Mouse (Mus musculus) heart, adult 9 months (tissue): Measurements from ENCODE around the gene Wnt5b.
"Not testable (repeated sequence)": the region's sequence is repeated elsewhere in the genome, so short reads cannot be mapped to it uniquely, and the experiment has no call there.

Source experiments
- DNase-seq, 2 experiments: peaks; one replicate each; pipeline ENCODE4 v3.0.0; 2022; ENCODE audit warnings: low spot score in 2 of 2

Wnt5b gene

DNA sequence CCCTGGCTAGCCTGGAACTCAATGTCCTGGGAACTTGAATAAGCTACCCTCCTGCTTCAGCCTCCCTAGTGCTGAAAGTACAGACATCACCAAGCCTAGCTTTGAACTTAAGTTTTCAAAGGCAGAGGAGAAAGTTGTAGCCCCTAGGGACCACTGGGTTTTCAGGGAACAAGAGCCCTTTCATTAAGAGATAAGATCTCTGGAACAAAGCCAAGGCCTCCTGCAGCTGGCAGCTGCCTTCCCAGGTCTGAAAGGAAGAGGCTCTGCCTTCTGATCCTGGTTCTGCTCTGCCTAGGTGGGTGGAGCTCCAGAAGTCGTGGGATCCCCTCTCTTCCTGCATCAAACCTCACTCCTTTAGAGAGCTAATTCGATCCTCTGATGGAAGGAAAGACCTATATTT lies 58.7 kb downstream of the Wnt5b start:
- DNase-seq = no peak

DNA sequence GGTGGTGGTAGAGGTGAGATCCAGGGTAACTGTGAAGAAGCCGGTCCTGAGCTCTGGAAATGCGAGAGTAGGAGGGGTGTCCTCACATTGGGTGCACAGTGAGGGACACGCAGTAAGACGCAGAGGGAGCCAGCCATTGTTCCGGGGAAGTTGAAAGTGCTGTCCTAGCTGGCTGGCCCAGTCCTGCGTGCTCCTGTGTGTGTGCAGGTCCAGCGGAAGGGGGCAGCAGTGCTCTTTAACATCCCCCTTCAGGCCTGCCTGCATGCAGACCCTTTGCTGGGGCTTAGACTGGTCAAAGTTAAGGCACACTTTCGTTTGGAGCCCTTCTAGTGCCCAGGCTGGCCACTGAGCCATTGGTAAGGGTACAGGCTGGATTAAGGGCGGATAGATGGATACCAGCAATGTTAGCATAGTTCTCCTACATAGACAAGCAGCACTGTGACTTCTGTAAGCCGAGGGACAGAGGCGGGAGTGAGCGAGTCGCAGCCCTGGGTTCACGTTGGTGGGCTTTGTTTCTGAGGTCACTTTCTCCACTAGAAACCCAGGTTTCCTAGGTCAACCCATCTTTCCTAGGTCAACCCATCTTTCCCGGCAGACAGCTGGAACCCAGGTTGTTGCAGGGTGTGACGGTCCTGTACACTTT lies 61.1 kb downstream of the Wnt5b start:
- peak; percentile 47 to 56 for DNase-seq

DNA sequence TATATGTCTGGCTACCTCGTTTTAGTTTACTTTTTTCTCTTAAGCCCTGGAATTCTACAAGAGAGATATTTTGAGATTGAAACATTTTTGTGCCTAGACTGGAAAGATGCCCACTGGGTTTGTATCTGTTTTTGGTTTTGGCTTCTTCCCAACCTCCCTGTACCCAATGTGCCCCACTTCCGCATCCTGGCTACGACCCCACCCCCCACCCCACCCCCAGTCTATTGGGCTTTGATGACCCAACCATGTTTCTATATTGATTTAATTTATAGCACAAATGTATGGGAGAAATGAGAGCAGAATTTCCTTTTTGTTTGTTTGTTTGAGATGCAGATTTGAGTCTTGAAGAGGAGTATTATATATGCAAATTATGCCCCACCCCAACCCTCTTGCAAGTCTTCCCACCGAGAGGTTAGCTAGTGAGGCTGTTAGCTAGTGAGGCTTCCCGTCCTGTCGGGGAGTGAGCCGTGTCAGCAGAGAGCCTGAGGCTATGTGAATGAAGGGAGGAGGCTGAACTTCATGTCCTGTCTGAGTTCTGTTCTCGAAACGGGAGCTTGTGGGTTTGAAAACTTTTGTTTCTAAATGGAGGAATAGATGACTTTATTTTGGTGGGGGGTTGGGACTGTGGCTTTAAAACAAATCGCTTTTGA lies 62.3 kb downstream of the Wnt5b start:
- not testable (repeated sequence) for DNase-seq

DNA sequence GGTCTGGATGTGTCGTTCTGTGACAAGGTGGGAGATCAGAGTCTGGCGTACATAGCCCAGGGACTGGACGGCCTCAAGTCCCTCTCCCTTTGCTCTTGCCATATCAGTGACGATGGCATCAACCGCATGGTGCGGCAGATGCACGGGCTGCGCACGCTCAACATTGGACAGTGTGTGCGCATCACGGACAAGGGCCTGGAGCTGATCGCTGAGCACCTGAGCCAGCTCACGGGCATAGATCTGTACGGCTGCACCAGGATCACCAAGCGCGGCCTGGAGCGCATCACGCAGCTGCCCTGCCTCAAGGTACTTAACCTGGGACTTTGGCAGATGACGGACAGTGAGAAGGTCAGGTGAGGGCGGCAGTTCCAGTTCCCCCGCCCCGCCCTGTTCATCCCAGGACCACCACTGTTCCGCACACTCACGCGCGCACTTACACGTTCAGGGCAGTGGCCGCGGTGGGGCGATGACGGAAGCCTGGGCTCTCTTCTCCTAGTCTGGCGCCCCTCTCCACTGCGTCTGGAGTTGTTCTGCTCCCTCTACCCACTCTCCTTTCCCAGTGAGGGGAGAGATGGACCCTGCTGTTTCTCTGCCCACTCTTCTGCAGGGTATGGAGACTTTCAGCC lies 63.3 kb downstream of the Wnt5b start:
- no peak for DNase-seq

DNA sequence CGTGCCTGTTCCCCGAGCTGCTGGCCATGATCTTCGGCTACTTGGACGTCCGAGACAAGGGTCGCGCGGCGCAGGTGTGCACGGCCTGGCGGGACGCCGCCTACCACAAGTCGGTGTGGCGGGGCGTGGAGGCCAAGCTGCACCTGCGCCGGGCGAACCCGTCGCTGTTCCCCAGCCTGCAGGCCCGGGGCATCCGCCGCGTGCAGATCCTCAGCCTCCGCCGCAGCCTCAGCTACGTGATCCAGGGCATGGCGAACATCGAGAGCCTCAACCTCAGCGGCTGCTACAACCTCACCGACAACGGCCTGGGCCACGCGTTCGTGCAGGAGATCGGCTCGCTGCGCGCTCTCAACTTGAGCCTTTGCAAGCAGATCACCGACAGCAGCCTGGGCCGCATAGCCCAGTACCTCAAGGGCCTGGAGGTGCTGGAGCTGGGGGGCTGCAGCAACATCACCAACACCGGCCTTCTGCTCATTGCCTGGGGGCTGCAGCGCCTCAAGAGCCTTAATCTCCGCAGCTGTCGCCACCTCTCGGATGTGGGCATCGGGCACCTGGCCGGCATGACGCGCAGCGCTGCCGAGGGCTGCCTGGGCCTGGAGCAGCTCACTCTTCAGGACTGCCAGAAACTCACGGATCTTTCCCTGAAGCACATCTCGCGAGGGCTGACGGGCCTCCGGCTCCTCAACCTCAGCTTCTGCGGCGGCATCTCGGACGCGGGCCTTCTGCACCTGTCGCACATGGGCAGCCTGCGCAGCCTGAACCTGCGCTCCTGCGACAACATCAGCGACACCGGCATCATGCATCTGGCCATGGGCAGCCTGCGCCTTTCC lies 64.1 kb downstream of the Wnt5b start:
- peak in 1 of 2 experiments; percentile 44 for DNase-seq

DNA sequence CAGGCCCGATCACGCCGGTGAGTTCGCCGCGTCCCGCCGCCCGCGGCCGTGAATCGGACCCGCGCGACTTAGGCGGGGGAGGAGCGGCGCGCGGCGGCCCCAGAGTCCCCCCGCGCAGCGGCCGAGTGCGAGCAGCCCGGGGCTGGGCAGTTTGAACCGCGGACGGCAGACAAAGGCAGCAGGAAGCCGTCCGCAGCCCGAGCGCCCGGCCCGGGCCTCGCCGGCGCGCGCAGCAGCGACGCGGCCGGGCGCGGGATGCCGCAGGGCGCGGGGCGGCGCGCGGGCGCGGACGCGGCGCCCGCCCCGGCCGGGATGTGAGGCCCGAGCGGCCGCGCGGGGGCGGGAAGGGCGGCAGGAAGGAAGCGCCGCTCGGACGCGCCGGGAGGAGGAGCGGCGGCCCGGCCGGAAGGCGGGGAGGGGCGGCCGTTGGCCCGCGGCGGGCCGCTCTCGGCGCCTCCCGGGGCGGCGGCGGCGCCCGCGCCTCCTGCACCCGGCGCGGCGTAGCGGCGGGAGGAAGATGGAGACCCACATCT lies 64.7 kb downstream of the Wnt5b start, which contains the start of gene Fbxl14:
Gene Fbxl14, plus strand, starts transcription at position 326 of the 533 bp plus-strand sequence.
- DNase-seq = peak in 1 of 2 experiments; percentile 76

DNA sequence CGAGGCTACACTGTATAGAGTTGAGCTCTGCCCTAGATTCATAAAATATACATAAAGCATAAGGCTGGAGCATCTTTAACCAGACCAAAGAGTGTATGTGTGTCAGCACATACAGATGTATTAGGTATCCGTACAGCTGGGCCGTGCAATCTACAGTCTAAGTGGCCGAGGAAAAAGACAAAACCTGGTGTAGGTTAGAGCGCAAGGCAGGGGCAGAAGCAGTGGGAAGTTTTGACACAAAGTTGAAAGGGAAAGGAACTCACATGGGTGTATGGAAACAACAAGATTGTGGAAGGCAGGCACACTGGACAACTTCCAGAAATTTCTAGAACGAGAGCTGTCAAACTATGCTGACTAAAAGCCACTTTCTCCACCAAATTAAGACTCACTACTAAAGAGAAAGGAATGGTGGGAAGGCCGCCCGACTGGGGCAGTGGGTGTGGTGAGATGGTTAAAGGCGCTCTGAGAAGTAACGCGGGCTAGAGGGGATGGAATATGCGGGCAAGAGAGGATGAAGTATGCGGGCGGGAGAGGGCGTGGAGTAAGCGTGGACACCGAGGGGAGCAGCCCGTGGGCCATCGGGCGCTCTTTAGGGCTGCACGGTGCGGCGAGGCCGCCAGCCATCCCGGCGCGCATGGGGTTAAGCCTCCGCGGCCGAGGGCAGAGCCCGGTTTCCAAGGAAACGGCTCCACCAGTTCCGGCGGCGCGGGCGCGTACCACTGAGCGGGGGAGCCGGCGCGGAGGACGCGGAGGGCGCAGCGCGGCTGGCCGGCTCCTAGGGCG lies 65.4 kb downstream of the Wnt5b start:
- peak; percentile 83 to 90 for DNase-seq

DNA sequence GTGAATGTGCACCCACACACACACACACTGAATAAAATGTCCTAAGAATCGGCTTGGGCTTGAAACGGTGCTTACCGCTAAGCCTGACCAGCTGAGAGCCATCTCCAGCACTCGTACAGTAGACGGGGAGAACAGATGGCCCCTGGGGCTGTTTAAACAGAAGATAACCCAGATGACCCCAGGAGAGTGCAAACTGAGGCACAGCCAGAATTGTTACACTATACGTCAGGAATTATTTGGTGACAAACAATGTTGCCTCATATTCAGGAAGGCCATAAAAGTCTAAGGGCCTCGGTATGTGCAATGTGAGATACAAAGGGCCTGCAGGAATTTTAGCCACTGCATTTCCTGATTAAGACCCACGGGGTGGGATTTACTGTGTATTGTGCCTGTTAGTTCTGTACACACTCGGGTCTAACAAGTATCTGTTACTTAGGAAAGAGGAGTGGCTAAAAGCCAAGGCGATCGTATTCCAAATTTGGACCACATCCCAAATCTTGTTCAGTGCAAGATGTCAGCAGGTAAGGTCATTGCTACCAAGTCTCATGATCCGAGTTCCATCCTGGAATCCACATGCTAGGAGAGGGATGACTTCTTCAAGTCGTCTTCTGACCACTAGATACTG lies 66.3 kb downstream of the Wnt5b start:
- DNase-seq = no peak

DNA sequence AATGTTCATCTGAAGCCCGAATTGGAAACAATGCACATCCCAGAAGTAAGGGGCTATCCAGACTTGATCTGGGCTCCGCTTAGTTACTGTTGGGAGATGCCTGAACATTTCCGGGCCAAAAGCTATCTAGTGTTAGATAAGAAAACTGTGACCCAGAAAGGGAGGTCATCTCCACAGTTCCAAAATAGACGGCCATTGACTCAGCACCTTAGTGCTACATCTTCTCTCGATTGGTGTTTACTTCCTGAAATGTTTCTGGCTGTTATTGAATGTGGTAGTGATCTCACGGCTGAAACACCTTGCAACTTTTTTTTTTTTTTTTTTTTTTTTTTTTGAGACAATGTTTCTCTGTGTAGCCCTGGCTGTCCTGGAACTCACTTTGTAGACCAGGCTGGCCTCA lies 68.2 kb downstream of the Wnt5b start:
- no peak for DNase-seq

DNA sequence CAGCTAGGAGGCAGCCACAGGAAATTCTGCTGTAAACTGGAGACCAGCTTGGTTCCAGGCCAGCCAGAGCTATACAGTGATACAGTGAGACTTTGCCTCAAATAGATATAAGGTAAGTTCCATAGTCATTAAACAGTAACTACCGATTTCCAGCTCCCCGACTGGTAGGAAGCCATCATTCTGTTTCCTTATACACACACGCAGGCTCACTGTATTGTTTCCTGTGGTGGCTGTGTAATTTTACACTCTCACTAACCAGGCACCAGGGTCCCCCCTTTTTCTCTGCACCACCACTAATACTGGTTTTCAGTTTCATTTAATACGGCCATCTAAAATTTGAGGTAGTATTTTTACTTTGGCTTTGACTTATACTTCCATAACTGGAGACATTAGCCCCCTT lies 70.2 kb downstream of the Wnt5b start:
- DNase-seq = no peak

DNA sequence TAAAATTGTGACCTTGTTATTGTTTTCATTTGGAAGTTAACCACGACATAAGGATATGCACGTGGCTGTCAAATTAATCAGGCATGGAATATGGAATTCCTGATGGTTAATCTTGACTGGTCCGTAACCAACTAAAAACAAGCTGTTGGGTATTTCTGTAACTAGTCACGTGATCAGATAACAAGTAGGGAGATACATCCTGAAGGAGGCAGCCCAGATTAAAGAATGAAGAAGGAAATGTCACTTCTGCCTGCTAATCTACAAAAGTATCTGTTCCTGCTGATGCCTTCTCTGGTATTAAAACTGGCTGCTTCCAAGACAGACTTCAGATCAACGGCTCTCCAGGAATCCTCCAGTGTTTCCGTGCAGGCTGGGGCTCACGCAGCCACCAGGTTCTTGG lies 70.7 kb downstream of the Wnt5b start:
- DNase-seq = no peak

DNA sequence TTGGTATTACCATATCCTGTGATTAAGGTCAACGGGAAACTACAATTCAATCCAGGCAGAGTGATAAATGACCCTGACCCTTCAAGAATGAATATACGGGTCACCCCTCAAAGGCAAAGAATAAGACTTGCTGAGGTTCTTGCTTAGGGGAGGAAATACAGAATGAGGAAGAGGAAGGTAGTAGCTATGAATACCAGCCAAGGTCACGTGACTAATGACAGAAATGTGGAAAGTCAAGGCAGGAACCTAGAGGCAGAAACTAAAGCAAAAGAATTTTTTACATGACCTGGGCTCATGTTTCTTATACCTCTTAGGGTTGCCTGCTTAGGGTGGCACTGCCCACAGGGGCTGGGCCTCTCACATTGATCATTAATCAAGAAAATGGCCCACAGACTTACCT lies 71.4 kb downstream of the Wnt5b start:
- no peak for DNase-seq

DNA sequence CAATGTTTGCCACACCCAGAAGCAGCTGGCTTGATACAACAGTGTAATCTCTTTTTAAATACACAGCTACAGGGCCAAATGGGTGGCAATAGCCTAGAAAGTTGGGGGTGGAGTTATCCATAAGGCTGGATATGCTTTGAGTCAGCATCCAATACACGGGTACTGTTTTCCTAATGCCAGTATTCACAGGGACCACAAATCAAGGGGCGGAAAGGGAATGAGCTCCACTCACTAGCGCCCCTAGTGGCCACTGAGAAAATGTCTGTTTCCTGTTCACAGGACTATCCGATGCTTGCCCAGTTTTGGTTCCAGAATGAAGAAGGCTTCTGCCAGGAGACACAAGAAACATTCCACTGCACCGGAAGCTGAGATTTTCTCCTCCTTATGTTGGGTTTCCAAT lies 72.0 kb downstream of the Wnt5b start:
- DNase-seq = peak; percentile 61

DNA sequence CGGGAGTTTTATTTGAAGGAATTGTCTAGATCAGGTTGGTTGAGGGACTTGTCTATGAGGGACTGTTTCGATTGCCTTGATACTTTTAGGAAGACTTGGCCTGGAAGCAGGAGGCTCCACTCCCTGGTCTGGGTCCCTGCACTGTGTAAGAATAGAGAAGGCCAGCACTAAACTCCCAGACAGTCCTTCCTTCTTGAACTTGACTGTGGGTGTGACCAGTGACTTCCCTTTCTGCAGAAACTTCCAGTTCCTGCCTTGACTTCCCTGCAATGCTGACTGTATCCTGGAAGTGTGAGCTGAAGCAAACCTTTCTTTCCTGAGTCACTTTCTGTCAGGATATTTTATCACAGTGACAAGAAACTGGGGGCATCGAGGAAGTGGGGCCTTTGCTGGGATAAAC lies 73.4 kb downstream of the Wnt5b start:
- DNase-seq = no peak

DNA sequence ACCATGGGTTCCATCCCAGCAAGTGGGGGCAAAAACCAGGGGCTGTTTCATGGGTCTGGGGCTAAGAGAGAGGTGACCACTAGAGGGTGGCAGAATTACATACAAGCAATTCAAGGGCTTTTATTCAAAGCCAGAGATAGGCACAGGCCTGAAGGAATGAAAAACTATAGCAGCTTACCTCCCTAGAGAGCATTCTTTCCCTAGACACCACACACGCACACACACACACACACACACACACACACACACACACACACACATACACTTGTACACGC lies 76.4 kb downstream of the Wnt5b start:
- DNase-seq = no peak

DNA sequence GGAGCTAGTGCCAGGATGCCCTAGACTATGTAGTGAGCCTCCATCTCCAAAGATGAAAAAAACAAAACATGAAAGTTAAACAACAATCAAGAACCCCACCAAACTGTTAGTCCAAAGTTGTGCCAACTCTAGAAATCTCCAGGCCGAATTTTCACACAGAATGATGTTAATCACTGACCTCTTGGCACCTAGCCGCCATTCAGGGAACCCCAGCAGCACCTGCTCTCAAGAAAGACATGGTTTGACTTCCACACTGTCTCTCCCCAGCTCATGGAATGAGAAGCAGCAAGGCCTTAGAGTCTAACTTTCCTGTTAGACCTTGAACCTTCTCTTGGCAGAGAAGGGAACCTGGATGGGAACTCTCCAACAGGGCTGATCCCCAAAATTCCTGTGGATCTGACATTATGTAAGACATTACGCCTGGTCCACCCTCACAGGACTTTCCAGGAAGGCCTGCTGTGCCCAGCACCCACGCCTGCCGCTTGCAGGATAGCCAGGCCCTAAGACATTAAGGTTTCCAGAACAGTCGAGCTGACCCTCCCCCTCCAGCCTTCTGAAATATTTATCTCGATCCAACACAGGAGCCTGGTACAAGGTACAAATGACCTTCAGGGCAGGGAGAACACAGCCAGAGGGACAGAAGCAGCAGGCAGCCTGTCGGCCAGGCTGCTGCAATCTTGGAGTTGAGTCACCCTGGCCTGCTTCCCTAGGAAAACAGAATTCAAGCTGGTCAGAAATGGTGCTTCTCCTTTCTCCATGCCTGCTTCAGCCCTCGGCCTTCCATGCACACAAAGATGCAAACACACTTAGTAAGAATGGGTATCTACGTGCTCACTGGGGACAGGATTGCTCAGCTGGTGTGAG lies 77.0 kb downstream of the Wnt5b start:
- peak; percentile 41 to 49 for DNase-seq

DNA sequence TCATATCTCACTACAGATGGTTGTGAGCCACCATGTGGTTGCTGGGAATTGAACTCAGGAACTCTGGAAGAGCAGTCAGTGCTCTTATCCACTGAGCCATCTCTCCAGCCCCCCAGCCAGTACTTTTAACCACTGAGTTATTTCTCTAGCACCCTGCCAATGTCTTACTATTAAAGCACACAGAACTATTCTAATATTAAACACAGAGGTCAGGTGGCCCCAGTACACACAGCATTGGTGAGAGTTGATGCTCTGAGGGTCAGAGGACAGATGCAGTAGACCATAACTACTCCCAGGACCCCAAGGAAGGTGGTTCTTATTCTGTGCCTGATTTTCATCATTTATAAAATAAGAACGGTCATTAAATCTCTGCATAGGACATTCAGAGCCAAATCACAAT lies 78.0 kb downstream of the Wnt5b start:
- DNase-seq = no peak

DNA sequence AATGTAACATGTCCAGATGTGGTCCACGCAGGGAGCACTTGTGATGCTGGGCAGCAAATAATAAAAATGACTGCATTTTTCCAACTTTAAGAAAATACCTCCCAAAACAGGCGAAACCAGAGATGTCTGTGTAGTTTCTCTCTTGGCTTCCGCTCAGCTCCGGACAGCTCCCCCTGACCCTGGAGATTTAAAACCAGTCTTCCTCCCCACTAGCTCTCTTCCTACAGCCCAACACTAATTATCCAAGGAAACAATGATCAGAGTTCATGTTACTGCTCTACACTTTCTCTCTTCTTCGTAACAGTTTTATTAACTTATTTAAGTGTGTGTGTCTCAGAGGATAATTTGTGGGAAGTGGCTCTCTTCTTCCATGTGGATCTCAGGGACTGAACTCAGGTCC lies 83.8 kb downstream of the Wnt5b start:
- DNase-seq = no peak

DNA sequence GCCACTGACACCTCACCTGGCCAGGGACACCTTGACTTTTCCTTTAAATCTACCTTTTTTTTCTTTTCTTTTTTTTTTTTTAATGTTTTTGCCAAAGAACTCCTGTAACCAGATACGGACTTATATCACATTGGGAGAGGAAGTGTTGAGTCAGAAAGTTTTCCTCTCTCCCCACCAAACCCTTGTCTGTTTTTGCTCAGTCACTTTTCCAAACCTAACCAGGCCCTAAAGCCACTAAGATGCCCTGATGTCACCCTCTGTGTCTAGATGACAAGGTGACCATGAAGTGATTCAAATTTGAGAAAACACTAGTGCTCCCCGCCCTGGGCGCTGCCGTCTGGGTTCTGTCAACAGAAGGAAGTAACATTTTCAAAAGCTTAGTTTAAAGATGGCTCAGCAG lies 85.1 kb downstream of the Wnt5b start:
- DNase-seq = no peak

DNA sequence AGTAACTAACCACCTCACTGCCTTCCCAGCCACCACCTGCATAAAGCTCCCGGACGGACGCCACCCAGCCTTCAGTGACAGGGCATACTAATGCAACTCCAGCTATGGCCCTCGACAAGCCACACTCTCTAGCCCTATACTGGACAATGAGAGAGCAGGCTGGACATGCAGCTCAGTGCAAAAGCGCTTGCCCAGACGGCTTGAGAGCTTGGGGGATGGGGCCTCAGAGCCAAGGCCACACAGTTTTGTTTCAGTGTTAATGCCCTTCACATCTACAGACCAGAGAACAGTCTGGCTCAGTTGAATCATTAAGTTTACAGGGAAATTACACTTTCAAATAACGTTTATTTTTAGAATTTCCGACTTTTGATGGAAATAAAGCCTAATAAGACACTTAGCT lies 86.0 kb downstream of the Wnt5b start:
- DNase-seq = no peak
